ENCODE assay signal across 13 mouse cellular contexts in the genomic region with DNA sequence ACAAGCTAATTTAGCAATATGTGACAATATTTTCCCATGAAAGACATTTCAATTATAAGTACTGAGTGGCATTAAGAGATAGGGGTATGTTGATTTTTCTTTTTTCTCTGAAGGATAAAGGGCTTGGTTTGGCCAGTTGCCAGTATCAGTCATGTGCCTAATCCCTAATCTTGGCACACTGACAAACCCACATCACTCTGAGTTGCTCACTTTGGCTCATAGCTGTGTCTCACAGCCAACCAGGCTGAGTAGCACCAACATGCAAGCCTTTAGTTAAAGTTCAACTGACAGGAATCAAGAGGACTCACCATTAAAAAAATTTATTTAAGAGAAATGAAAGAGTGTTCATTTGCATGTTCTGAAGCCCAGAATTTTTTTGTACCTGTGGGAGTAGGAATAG.
A peak's percentile ranks its signal among the peaks of the same experiment; 100 is the strongest.
DNase-seq lines count a peak whose midpoint lies in the region; ATAC-seq and TF ChIP-seq lines count a peak whose summit lies in the region.
"Had no signal": no experiment of that assay in that cellular context is flagged by ENCODE, and none has a peak within 500 bp of the region (broad histone marks: within the 10 kb centered on the region; RNA-seq: fewer than 3 reads in every experiment).

No protein-coding gene starts in this region.

- no peak overlapping the region for H3K4me2 ChIP-seq in forebrain, embryonic 11.5 days (ENCODE audit: low read depth, low read length, severe bottlenecking)
- H3K4me2 ChIP-seq in lung, embryonic 14.5 days: no peak overlapping the region
- no peak overlapping the region for H3K4me2 ChIP-seq in midbrain, embryonic 15.5 days
- H3K4me2 ChIP-seq in intestine, embryonic 16.5 days (ENCODE audit: low read depth, low read length): no peak overlapping the region
- H3K4me2 ChIP-seq: hindbrain, embryonic 13.5 days; limb, embryonic 13.5 days had no signal

- peak; percentile 58; the same call in 1 of the 2 replicates for ATAC-seq in forebrain, embryonic 11.5 days (replicated peaks; ENCODE audit: low FRiP score)
- no peak for ATAC-seq in lung, embryonic 14.5 days (ENCODE audit: insufficient read depth)
- peak; percentile 80; the same call in 1 of the 2 replicates for ATAC-seq in midbrain, embryonic 15.5 days (replicated peaks)
- no peak for ATAC-seq in intestine, embryonic 16.5 days
- ATAC-seq: liver, postnatal 0 days had no signal

- no peaks in the 10 kb centered on the region for H3K36me3 ChIP-seq in forebrain, embryonic 11.5 days (ENCODE audit: control insufficient read depth, insufficient read depth, low read length)
- no peaks in the 10 kb centered on the region for H3K36me3 ChIP-seq in forebrain, embryonic 10.5 days (replicated peaks)
- H3K36me3 ChIP-seq in lung, embryonic 14.5 days (ENCODE audit: insufficient read depth): no peaks in the 10 kb centered on the region
- no peaks in the 10 kb centered on the region for H3K36me3 ChIP-seq in midbrain, embryonic 15.5 days (replicated peaks)
- H3K36me3 ChIP-seq in intestine, embryonic 16.5 days (ENCODE audit: control insufficient read depth, insufficient read depth, low read length): no peaks in the 10 kb centered on the region
- H3K36me3 ChIP-seq: hindbrain, embryonic 13.5 days; limb, embryonic 13.5 days had no signal

- H3K27ac ChIP-seq in forebrain, embryonic 11.5 days (ENCODE audit: low read depth, low read length): no peak overlapping the region
- H3K27ac ChIP-seq in forebrain, embryonic 10.5 days: no peak overlapping the region
- H3K27ac ChIP-seq in lung, embryonic 14.5 days (ENCODE audit: low read depth): no peak overlapping the region
- no peak overlapping the region for H3K27ac ChIP-seq in midbrain, embryonic 15.5 days
- H3K27ac ChIP-seq in intestine, embryonic 16.5 days (ENCODE audit: low read length): no peak overlapping the region
- H3K27ac ChIP-seq: hindbrain, embryonic 13.5 days; left cerebral cortex, adult 2 months; limb, embryonic 13.5 days had no signal

- H3K9ac ChIP-seq in forebrain, embryonic 11.5 days (ENCODE audit: low read length): no peak overlapping the region
- no peak overlapping the region for H3K9ac ChIP-seq in lung, embryonic 14.5 days
- H3K9ac ChIP-seq in midbrain, embryonic 15.5 days: no peak overlapping the region
- no peak overlapping the region for H3K9ac ChIP-seq in intestine, embryonic 16.5 days (ENCODE audit: low read depth, low read length)
- H3K9ac ChIP-seq: hindbrain, embryonic 13.5 days; limb, embryonic 13.5 days; liver, postnatal 0 days had no signal

- no peaks in the 10 kb centered on the region for H3K27me3 ChIP-seq in forebrain, embryonic 11.5 days (ENCODE audit: control insufficient read depth, insufficient read depth, low read length)
- no peaks in the 10 kb centered on the region for H3K27me3 ChIP-seq in forebrain, embryonic 10.5 days (ENCODE audit: poor library complexity, severe bottlenecking)
- H3K27me3 ChIP-seq in lung, embryonic 14.5 days (ENCODE audit: insufficient read depth, low read length): no peaks in the 10 kb centered on the region
- H3K27me3 ChIP-seq in midbrain, embryonic 15.5 days (replicated peaks): no peaks in the 10 kb centered on the region
- H3K27me3 ChIP-seq in intestine, embryonic 16.5 days (replicated peaks; ENCODE audit: control insufficient read depth, insufficient read depth, low read length): no peaks in the 10 kb centered on the region
- H3K27me3 ChIP-seq: hindbrain, embryonic 13.5 days; limb, embryonic 13.5 days had no signal

- H3K4me1 ChIP-seq in forebrain, embryonic 11.5 days (replicated peaks; ENCODE audit: control insufficient read depth, insufficient read depth, low read length): no peaks in the 10 kb centered on the region
- H3K4me1 ChIP-seq in forebrain, embryonic 10.5 days: no peaks in the 10 kb centered on the region
- no peaks in the 10 kb centered on the region for H3K4me1 ChIP-seq in lung, embryonic 14.5 days (ENCODE audit: insufficient read depth)
- no peaks in the 10 kb centered on the region for H3K4me1 ChIP-seq in lung, adult 2 months (ENCODE audit: control insufficient read depth, insufficient read depth, low read length)
- no peaks in the 10 kb centered on the region for H3K4me1 ChIP-seq in midbrain, embryonic 15.5 days
- no peaks in the 10 kb centered on the region for H3K4me1 ChIP-seq in intestine, embryonic 16.5 days (ENCODE audit: control insufficient read depth, insufficient read depth, low read length)
- H3K4me1 ChIP-seq: hindbrain, embryonic 13.5 days; limb, embryonic 13.5 days had no signal

- no peak for DNase-seq in forebrain, embryonic 11.5 days (ENCODE audit: low spot score)
- no peak for DNase-seq in forebrain, embryonic 10.5 days (ENCODE audit: extremely low spot score, low spot score)
- peak; percentile 6 for DNase-seq in lung, embryonic 14.5 days
- DNase-seq in lung, adult 2 months: no peak
- DNase-seq in adrenal gland, postnatal 36 days: peak; percentile 1 to 3
- no peak for DNase-seq in heart, adult 9 months (ENCODE audit: low spot score in 2 of 2)
- DNase-seq: liver, postnatal 0 days; thymus, postnatal 14 days had no signal

- no peak for TF ChIP-seq CTCF in lung, embryonic 14.5 days (IDR thresholded peaks at IDR 0.05; ENCODE audit: low read depth)
- no peak for TF ChIP-seq CTCF in lung, adult 2 months (IDR thresholded peaks at IDR 0.05; ENCODE audit: insufficient read depth, low read length)

- no peaks in the 10 kb centered on the region for H3K9me3 ChIP-seq in forebrain, embryonic 11.5 days (ENCODE audit: control insufficient read depth, low read length)
- H3K9me3 ChIP-seq in forebrain, embryonic 10.5 days: no peaks in the 10 kb centered on the region
- H3K9me3 ChIP-seq in lung, embryonic 14.5 days (ENCODE audit: low read depth, low read length): no peaks in the 10 kb centered on the region
- H3K9me3 ChIP-seq in midbrain, embryonic 15.5 days: no peaks in the 10 kb centered on the region
- H3K9me3 ChIP-seq in intestine, embryonic 16.5 days (ENCODE audit: control insufficient read depth, low read length): no peaks in the 10 kb centered on the region
- H3K9me3 ChIP-seq: hindbrain, embryonic 13.5 days; limb, embryonic 13.5 days had no signal

- no peak overlapping the region for H3K4me3 ChIP-seq in forebrain, embryonic 11.5 days (ENCODE audit: low read depth, low read length)
- no peak overlapping the region for H3K4me3 ChIP-seq in forebrain, embryonic 10.5 days
- H3K4me3 ChIP-seq in lung, embryonic 14.5 days (ENCODE audit: low read depth, low read length): no peak overlapping the region
- H3K4me3 ChIP-seq in lung, adult 2 months (replicated peaks; ENCODE audit: extremely low read depth, low read depth, low read length): no peak overlapping the region
- H3K4me3 ChIP-seq in midbrain, embryonic 15.5 days: no peak overlapping the region
- H3K4me3 ChIP-seq in intestine, embryonic 16.5 days (ENCODE audit: low read length): no peak overlapping the region
- H3K4me3 ChIP-seq: hindbrain, embryonic 13.5 days; left cerebral cortex, adult 2 months; limb, embryonic 13.5 days had no signal

- no peak for TF ChIP-seq POLR2A in lung, adult 2 months (IDR thresholded peaks at IDR 0.05; ENCODE audit: borderline replicate concordance, extremely low read depth, low read depth, low read length)

Comparison
In these comparisons a context has a peak if more than half of its experiments do, and no peak if none do; other contexts are left out.
1. DNase-seq: peak in lung, embryonic 14.5 days (single experiment) and adrenal gland, postnatal 36 days (2 of 2); none in forebrain, embryonic 11.5 days (single experiment), forebrain, embryonic 10.5 days (single experiment), lung, adult 2 months (single experiment) and heart, adult 9 months (0 of 2).
2. ATAC-seq: peak in forebrain, embryonic 11.5 days (single experiment) and midbrain, embryonic 15.5 days (single experiment); none in lung, embryonic 14.5 days (single experiment) and intestine, embryonic 16.5 days (single experiment).